ENCODE assay signal across 26 mouse cellular contexts in the genomic region with DNA sequence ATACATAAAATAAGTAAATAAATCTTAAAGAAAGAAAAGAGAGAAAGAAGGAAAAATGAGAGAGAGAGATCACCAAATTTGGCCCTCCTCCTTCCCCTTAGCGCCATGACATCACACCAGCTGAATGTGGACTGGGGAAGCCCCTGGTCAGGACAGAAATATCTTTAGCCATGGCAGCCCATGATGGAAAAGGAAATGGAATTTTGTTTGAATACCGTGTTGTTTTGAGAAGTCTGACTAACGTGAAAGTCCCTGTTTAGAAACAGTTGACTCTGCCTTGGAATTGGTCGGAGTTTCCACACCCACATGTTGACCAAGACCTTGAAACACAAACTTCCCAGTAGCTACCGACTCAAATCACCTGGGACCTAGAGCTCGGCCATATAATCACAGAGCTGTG. TPM values are rescaled to one million over a fixed set of nuclear protein-coding genes. Genes with fewer than 3 reads are reported as not detected.
DNase-seq lines count a peak whose midpoint lies in the region; ATAC-seq and TF ChIP-seq lines count a peak whose summit lies in the region.
"Had no signal": no experiment of that assay in that cellular context is flagged by ENCODE, and none has a peak within 500 bp of the region (broad histone marks: within the 10 kb centered on the region; RNA-seq: fewer than 3 reads in every experiment).

No protein-coding gene starts in this region.

- H3K9ac ChIP-seq in forebrain, embryonic 16.5 days (replicated peaks; ENCODE audit: low read depth, low read length): no peak overlapping the region
- no peak overlapping the region for H3K9ac ChIP-seq in liver, postnatal 0 days (replicated peaks)
- no peak overlapping the region for H3K9ac ChIP-seq in liver, embryonic 12.5 days
- peak overlapping the region; percentile 66 for H3K9ac ChIP-seq in ES-Bruce4 (ENCODE audit: low read depth, poor library complexity, severe bottlenecking)
- H3K9ac ChIP-seq in midbrain, embryonic 16.5 days (ENCODE audit: low read depth, low read length): no peak overlapping the region
- no peak overlapping the region for H3K9ac ChIP-seq in neural tube, embryonic 15.5 days (replicated peaks)
- H3K9ac ChIP-seq: embryonic facial prominence, embryonic 13.5 days; embryonic facial prominence, embryonic 15.5 days; forebrain, embryonic 13.5 days; forebrain, embryonic 15.5 days had no signal

- WGBS in forebrain, embryonic 10.5 days: 92% methylated on average over 6 of the region's 6 CpGs
- WGBS in forebrain, embryonic 16.5 days: 85% methylated on average over 6 of the region's 6 CpGs
- WGBS in liver, postnatal 0 days (ENCODE audit: insufficient replicate concordance): 59% methylated on average over 6 of the region's 6 CpGs
- 61% methylated on average over 6 of the region's 6 CpGs for WGBS in liver, embryonic 12.5 days (ENCODE audit: insufficient replicate concordance)
- WGBS in midbrain, embryonic 16.5 days: 80% methylated on average over 6 of the region's 6 CpGs
- 89% methylated on average over 6 of the region's 6 CpGs for WGBS in neural tube, embryonic 15.5 days

- peaks cover 39% of the 10 kb centered on the region for H3K4me1 ChIP-seq in forebrain, embryonic 10.5 days
- no peaks in the 10 kb centered on the region; the same call in 1 of the 2 replicates for H3K4me1 ChIP-seq in forebrain, embryonic 16.5 days (replicated peaks; ENCODE audit: control insufficient read depth, insufficient read depth, low read length)
- no peaks in the 10 kb centered on the region for H3K4me1 ChIP-seq in liver, postnatal 0 days (ENCODE audit: insufficient read depth)
- H3K4me1 ChIP-seq in liver, embryonic 12.5 days: peaks cover 6% of the 10 kb centered on the region; the same call in 1 of the 2 replicates
- no peaks in the 10 kb centered on the region for H3K4me1 ChIP-seq in ES-Bruce4 (ENCODE audit: control insufficient read depth, insufficient read depth, low read length)
- peaks cover 16% of the 10 kb centered on the region for H3K4me1 ChIP-seq in midbrain, embryonic 16.5 days (ENCODE audit: control insufficient read depth, insufficient read depth, low read length)
- peaks cover 22% of the 10 kb centered on the region for H3K4me1 ChIP-seq in neural tube, embryonic 15.5 days

- 0 out of 2 replicates have a peak, but pooled peaks cover 3% of the 10 kb centered on the region for H3K36me3 ChIP-seq in forebrain, embryonic 10.5 days (replicated peaks)
- no peaks in the 10 kb centered on the region for H3K36me3 ChIP-seq in forebrain, embryonic 16.5 days (ENCODE audit: control insufficient read depth, insufficient read depth)
- H3K36me3 ChIP-seq in liver, postnatal 0 days (replicated peaks; ENCODE audit: insufficient read depth, low read length): no peaks in the 10 kb centered on the region
- no peaks in the 10 kb centered on the region for H3K36me3 ChIP-seq in liver, embryonic 12.5 days
- no peaks in the 10 kb centered on the region for H3K36me3 ChIP-seq in ES-Bruce4 (ENCODE audit: control insufficient read depth, insufficient read depth, low read length, poor library complexity, severe bottlenecking)
- H3K36me3 ChIP-seq in midbrain, embryonic 16.5 days (ENCODE audit: control insufficient read depth, insufficient read depth, low read length): no peaks in the 10 kb centered on the region
- H3K36me3 ChIP-seq in neural tube, embryonic 15.5 days: no peaks in the 10 kb centered on the region
- H3K36me3 ChIP-seq: embryonic facial prominence, embryonic 13.5 days; embryonic facial prominence, embryonic 15.5 days; forebrain, embryonic 15.5 days; G1E had no signal

- no peak overlapping the region for H3K4me3 ChIP-seq in forebrain, embryonic 10.5 days
- H3K4me3 ChIP-seq in forebrain, embryonic 16.5 days (replicated peaks; ENCODE audit: low read length): no peak overlapping the region
- H3K4me3 ChIP-seq in liver, postnatal 0 days (ENCODE audit: low read depth, low read length): no peak overlapping the region
- H3K4me3 ChIP-seq in liver, embryonic 12.5 days: no peak overlapping the region
- no peak overlapping the region for H3K4me3 ChIP-seq in ES-Bruce4 (ENCODE audit: low read depth, low read length)
- no peak overlapping the region for H3K4me3 ChIP-seq in midbrain, embryonic 16.5 days (ENCODE audit: low read depth, low read length)
- no peak overlapping the region for H3K4me3 ChIP-seq in neural tube, embryonic 15.5 days (replicated peaks)
- H3K4me3 ChIP-seq: embryonic facial prominence, embryonic 13.5 days; embryonic facial prominence, embryonic 15.5 days; erythroblast, embryonic 14.5 days; forebrain, embryonic 13.5 days; forebrain, embryonic 15.5 days had no signal

- H3K27me3 ChIP-seq in forebrain, embryonic 10.5 days (ENCODE audit: poor library complexity, severe bottlenecking): 0 out of 2 replicates have a peak, but pooled peaks cover 7% of the 10 kb centered on the region
- no peaks in the 10 kb centered on the region for H3K27me3 ChIP-seq in forebrain, embryonic 16.5 days (replicated peaks; ENCODE audit: control insufficient read depth, insufficient read depth, low read length)
- no peaks in the 10 kb centered on the region for H3K27me3 ChIP-seq in liver, postnatal 0 days (ENCODE audit: insufficient read depth, low read length)
- peaks cover 9% of the 10 kb centered on the region; the same call in 1 of the 2 replicates for H3K27me3 ChIP-seq in liver, embryonic 12.5 days (replicated peaks)
- H3K27me3 ChIP-seq in ES-Bruce4 (ENCODE audit: control insufficient read depth, insufficient read depth, low read length, poor library complexity, severe bottlenecking): no peaks in the 10 kb centered on the region
- H3K27me3 ChIP-seq in midbrain, embryonic 16.5 days (ENCODE audit: control insufficient read depth, insufficient read depth, low read depth, low read length): no peaks in the 10 kb centered on the region
- no peaks in the 10 kb centered on the region for H3K27me3 ChIP-seq in neural tube, embryonic 15.5 days (replicated peaks)
- H3K27me3 ChIP-seq: embryonic facial prominence, embryonic 13.5 days; embryonic facial prominence, embryonic 15.5 days; forebrain, embryonic 13.5 days; forebrain, embryonic 15.5 days had no signal

- H3K4me2 ChIP-seq in forebrain, embryonic 16.5 days (ENCODE audit: low read length): no peak overlapping the region
- no peak overlapping the region for H3K4me2 ChIP-seq in liver, postnatal 0 days (ENCODE audit: low read depth, low read length)
- H3K4me2 ChIP-seq in liver, embryonic 12.5 days: no peak overlapping the region
- H3K4me2 ChIP-seq in midbrain, embryonic 16.5 days (ENCODE audit: low read length): no peak overlapping the region
- no peak overlapping the region for H3K4me2 ChIP-seq in neural tube, embryonic 15.5 days
- H3K4me2 ChIP-seq: embryonic facial prominence, embryonic 13.5 days; embryonic facial prominence, embryonic 15.5 days; forebrain, embryonic 13.5 days; forebrain, embryonic 15.5 days had no signal

- H3K27ac ChIP-seq in forebrain, embryonic 10.5 days: 0 out of 2 replicates have a peak overlapping the region, but pooled peaks have one; percentile 83
- no peak overlapping the region for H3K27ac ChIP-seq in forebrain, embryonic 16.5 days (ENCODE audit: low read length)
- no peak overlapping the region for H3K27ac ChIP-seq in liver, postnatal 0 days (ENCODE audit: low read depth)
- no peak overlapping the region for H3K27ac ChIP-seq in liver, embryonic 12.5 days
- no peak overlapping the region for H3K27ac ChIP-seq in ES-Bruce4 (ENCODE audit: insufficient read depth, low read length)
- no peak overlapping the region for H3K27ac ChIP-seq in midbrain, embryonic 16.5 days (ENCODE audit: low read length)
- no peak overlapping the region for H3K27ac ChIP-seq in neural tube, embryonic 15.5 days (replicated peaks)
- H3K27ac ChIP-seq: embryonic facial prominence, embryonic 13.5 days; forebrain, embryonic 13.5 days; forebrain, embryonic 15.5 days had no signal

- DNase-seq in forebrain, embryonic 10.5 days (ENCODE audit: extremely low spot score, low spot score): no peak
- DNase-seq in liver, postnatal 0 days: no peak
- peak; percentile 22 for DNase-seq in NIH3T3 (ENCODE audit: low read depth)
- DNase-seq: adrenal gland, adult 2 months; adrenal gland, postnatal 10 days; adrenal gland, postnatal 25 days; B cell, adult 2 months; cerebellum, adult 11 months; cerebellum, adult 18-20 months; cerebellum, adult 8-10 months; cerebellum, adult 9-11 months; cerebellum, postnatal 14 days; cerebellum, postnatal 36 days; embryo, embryonic 11 days had no signal

- peaks cover 11% of the 10 kb centered on the region for H3K9me3 ChIP-seq in forebrain, embryonic 10.5 days
- H3K9me3 ChIP-seq in forebrain, embryonic 16.5 days (ENCODE audit: control insufficient read depth, low read length): peaks cover 2% of the 10 kb centered on the region; the same call in 1 of the 2 replicates
- H3K9me3 ChIP-seq in liver, postnatal 0 days (ENCODE audit: low read length): no peaks in the 10 kb centered on the region
- 0 out of 2 replicates have a peak, but pooled peaks cover 6% of the 10 kb centered on the region for H3K9me3 ChIP-seq in liver, embryonic 12.5 days (replicated peaks)
- H3K9me3 ChIP-seq in ES-Bruce4 (replicated peaks; ENCODE audit: control insufficient read depth, insufficient read depth, low read length, poor library complexity, severe bottlenecking): no peaks in the 10 kb centered on the region
- no peaks in the 10 kb centered on the region for H3K9me3 ChIP-seq in midbrain, embryonic 16.5 days (replicated peaks; ENCODE audit: control insufficient read depth, low read length, poor library complexity, severe bottlenecking)
- H3K9me3 ChIP-seq in neural tube, embryonic 15.5 days (replicated peaks): no peaks in the 10 kb centered on the region
- H3K9me3 ChIP-seq: embryonic facial prominence, embryonic 13.5 days; embryonic facial prominence, embryonic 15.5 days; forebrain, embryonic 13.5 days; forebrain, embryonic 15.5 days had no signal

- no peak for TF ChIP-seq EP300 in liver, postnatal 0 days (IDR thresholded peaks at IDR 0.05; ENCODE audit: low read depth)
- no peak for TF ChIP-seq EP300 in ES-Bruce4 (IDR thresholded peaks at IDR 0.05; ENCODE audit: insufficient read depth, low read depth, low read length)

- TF ChIP-seq POLR2A in ES-Bruce4 (IDR thresholded peaks at IDR 0.05; ENCODE audit: insufficient read depth, low read length): no peak

- no peak for ATAC-seq in forebrain, embryonic 16.5 days
- ATAC-seq in liver, postnatal 0 days: peak; percentile 45
- no peak for ATAC-seq in liver, embryonic 12.5 days
- ATAC-seq in midbrain, embryonic 16.5 days: no peak
- no peak for ATAC-seq in neural tube, embryonic 15.5 days (ENCODE audit: low FRiP score)
- ATAC-seq: CD4-positive, CD25-positive, alpha-beta regulatory T cell, adult 4 months; forebrain, embryonic 13.5 days; forebrain, embryonic 15.5 days had no signal

- TF ChIP-seq CTCF in liver, postnatal 0 days (IDR thresholded peaks at IDR 0.05; ENCODE audit: low read depth): no peak
- TF ChIP-seq CTCF in ES-Bruce4 (IDR thresholded peaks at IDR 0.05; ENCODE audit: low read depth, low read length): no peak

RNA-seq across cellular contexts. Expression of a gene that starts 24.0 kb away (rescaled TPM):
- 0.68 and 0.85 TPM in 2 replicates for polyA plus RNA-seq in forebrain, embryonic 10.5 days (2016; fragmentation: Nextera tagmentation; extraction: Ambion mirVana)
- polyA plus RNA-seq in forebrain, embryonic 16.5 days (2015; fragmentation: Nextera tagmentation; extraction: Ambion mirVana): 1.7 and 1.8 TPM in 2 replicates
- 0.07 TPM in 1 of 2 replicates, not detected in the other for polyA plus RNA-seq in liver, postnatal 0 days (2015; fragmentation: Nextera tagmentation; extraction: Ambion mirVana)
- polyA plus RNA-seq in liver, embryonic 12.5 days (2016; fragmentation: Nextera tagmentation; extraction: Ambion mirVana): 0.44 and 0.53 TPM in 2 replicates
- 11.6 and 18.9 TPM in 2 replicates for polyA plus RNA-seq in ES-Bruce4 (2011; ENCODE audit: insufficient read depth, insufficient read length, low read depth, missing spikeins)
- 2.0 TPM in 2 replicates for polyA plus RNA-seq in midbrain, embryonic 16.5 days (2015; fragmentation: Nextera tagmentation; extraction: Ambion mirVana)
- 1.4 and 1.8 TPM in 2 replicates for polyA plus RNA-seq in neural tube, embryonic 15.5 days (2015; fragmentation: Nextera tagmentation; extraction: Ambion mirVana)
- polyA plus RNA-seq: adrenal gland, adult 2 months; erythroblast, embryonic 14.5 days; G1E had no signal

RNA-seq across cellular contexts. Expression of a gene that starts 37.5 kb away (rescaled TPM):
- polyA plus RNA-seq in forebrain, embryonic 10.5 days (2016; fragmentation: Nextera tagmentation; extraction: Ambion mirVana): 11.5 and 13.9 TPM in 2 replicates
- 4.7 and 4.9 TPM in 2 replicates for polyA plus RNA-seq in forebrain, embryonic 16.5 days (2015; fragmentation: Nextera tagmentation; extraction: Ambion mirVana)
- 0.05 and 0.06 TPM in 2 replicates for polyA plus RNA-seq in liver, postnatal 0 days (2015; fragmentation: Nextera tagmentation; extraction: Ambion mirVana)
- 0.91 and 1.2 TPM in 2 replicates for polyA plus RNA-seq in liver, embryonic 12.5 days (2016; fragmentation: Nextera tagmentation; extraction: Ambion mirVana)
- polyA plus RNA-seq in ES-Bruce4 (2011; ENCODE audit: insufficient read depth, insufficient read length, low read depth, missing spikeins): 17.9 and 18.0 TPM in 2 replicates
- polyA plus RNA-seq in midbrain, embryonic 16.5 days (2015; fragmentation: Nextera tagmentation; extraction: Ambion mirVana): 5.4 and 5.8 TPM in 2 replicates
- 3.6 and 4.6 TPM in 2 replicates for polyA plus RNA-seq in neural tube, embryonic 15.5 days (2015; fragmentation: Nextera tagmentation; extraction: Ambion mirVana)
- polyA plus RNA-seq: CD4-positive, CD25-positive, alpha-beta regulatory T cell, adult 4 months; erythroblast, embryonic 14.5 days; G1E had no signal
